Mouse (Mus musculus) liver, embryonic 14.5 days (tissue): Measurements from ENCODE around the gene Cyp4f39. TPM values are rescaled to one million over a fixed set of nuclear protein-coding genes. Genes with fewer than 3 reads are reported as not detected.
A peak's percentile ranks its signal among the peaks of the same experiment; 100 is the strongest.

Experiments
- ATAC-seq: fragments of 200-750 bp; cut with Nextera tagmentation; 2 replicates; pipeline ENCODE4 v1.8.0; 2017; ENCODE audit warnings: moderate number of reproducible peaks, mild to moderate bottlenecking, moderate library complexity; ENCODE audit not compliant: insufficient read depth
- DNase-seq, 3 experiments: peaks; one replicate each; pipeline ENCODE4 v3.0.0-alpha.2; 2012 to 2013; ENCODE audit warnings: low read depth in 3 of 3, low spot score in 3 of 3
- H3K27ac ChIP-seq: fragments of 300-500 bp; sonication (generic); 2 replicates; pipeline ENCODE4 v1.5.1; 2014; ENCODE audit warnings: moderate library complexity, mild to moderate bottlenecking, control low read depth, inconsistent platforms
- H3K27me3 ChIP-seq: fragments of 300-500 bp; sonication (generic); 2 replicates; pipeline ENCODE4 v1.6.1; 2014; ENCODE audit warnings: mild to moderate bottlenecking, low read length, moderate library complexity; ENCODE audit not compliant: control insufficient read depth, insufficient read depth
- H3K36me3 ChIP-seq: fragments of 300-500 bp; sonication (generic); replicated peaks from 2 replicates; pipeline ENCODE4 v1.6.1; 2014; ENCODE audit warnings: low read depth; ENCODE audit not compliant: control insufficient read depth, insufficient read depth
- H3K4me1 ChIP-seq, 2 experiments: fragments of 200-500 bp in 1 of 2; fragments of 300-500 bp in 1 of 2; sonication (generic) in 1 of 2; replicated peaks; 2 replicates each; pipeline ENCODE4 v1.6.1; 2012 to 2014; ENCODE audit warnings: antibody characterized with exemption in 1 of 2, inconsistent platforms in 1 of 2, low read length in 1 of 2; ENCODE audit not compliant: control insufficient read depth in 2 of 2, insufficient read depth in 2 of 2
- H3K4me2 ChIP-seq: fragments of 300-500 bp; sonication (generic); 2 replicates; pipeline ENCODE4 v1.6.1; 2014; ENCODE audit warnings: low read depth, mild to moderate bottlenecking, control low read depth, moderate library complexity
- H3K4me3 ChIP-seq, 2 experiments: fragments of 200-500 bp in 1 of 2; fragments of 300-500 bp in 1 of 2; sonication (generic) in 1 of 2; 2 replicates each; pipeline ENCODE4 v1.5.1; 2012 to 2014; ENCODE audit warnings: low read depth in 2 of 2, low read length in 2 of 2, mild to moderate bottlenecking in 2 of 2, control low read depth in 1 of 2, inconsistent platforms in 1 of 2, moderate library complexity in 1 of 2; ENCODE audit not compliant: insufficient read depth in 1 of 2
- H3K9ac ChIP-seq: fragments of 300-500 bp; sonication (generic); replicated peaks from 2 replicates; pipeline ENCODE4 v1.6.1; 2014; ENCODE audit warnings: mild to moderate bottlenecking, control low read depth, moderate library complexity
- H3K9me3 ChIP-seq: fragments of 300-500 bp; sonication (generic); 2 replicates; pipeline ENCODE4 v1.6.1; 2016; ENCODE audit warnings: low read length, mixed read lengths; ENCODE audit not compliant: control insufficient read depth
- CTCF ChIP-seq: IDR thresholded peaks from 2 replicates; pipeline ENCODE4 v1.5.1; 2016; ENCODE audit warnings: antibody characterized with exemption, low read depth, control low read depth
- EP300 ChIP-seq: IDR thresholded peaks from 2 replicates; pipeline ENCODE4 v1.6.1; 2016; ENCODE audit warnings: antibody characterized with exemption, low read depth
- WGBS: fragments of 180-500 bp; shearing (Covaris S2); extraction: QIAGEN DNeasy Blood & Tissue Kit; methylation state at CpG from one replicate; pipeline ENCODE4 v1.1.7; 2014; ENCODE audit not compliant: insufficient replicate concordance; 5-methylcytosine and 5-hydroxymethylcytosine counted together
- polyA plus RNA-seq, 2 experiments: library from polyadenylated mRNA; depleted of rRNA in 1 of 2; stranded (reverse) in 1 of 2; unstranded in 1 of 2; fragments of >200 nt; fragmentation: Nextera tagmentation in 1 of 2; extraction: Ambion mirVana in 1 of 2; gene quantifications; 2 replicates each; pipeline versions ENCODE4 v1.2.1 to v1.2.3; 2012 to 2014

The Cyp4f39 gene
- polyA plus RNA-seq (2012; rRNA removed) (0.20 and 0.29 TPM in 2 replicates), polyA plus RNA-seq (2014; fragmentation: Nextera tagmentation; extraction: Ambion mirVana) (0.71 and 0.83 TPM in 2 replicates)

- H3K27me3 ChIP-seq = no peaks in the 10 kb centered on the region; the same call in 1 of the 2 replicates
- peak within 1 kb of the TSS in 1 of 2 experiments; percentile 18; a peak in 2 of 4 replicates for H3K4me3 ChIP-seq
- no peaks in the 10 kb centered on the region for H3K9me3 ChIP-seq
- TF ChIP-seq EP300 (no peak), CTCF (no peak)
- H3K9ac ChIP-seq = no peak within 1 kb of the TSS
- H3K4me2 ChIP-seq = peak within 1 kb of the TSS; percentile 59
- DNase-seq = peak; percentile 43 to 50 (median 48)
- no peak within 1 kb of the TSS for H3K27ac ChIP-seq
- ATAC-seq = peak; percentile 59; the same call in 1 of the 2 replicates
- H3K36me3 ChIP-seq = no peaks in the 10 kb centered on the region
- WGBS = 3% methylated on average over 19 of the region's 19 CpGs
- peaks cover 27 to 32% of the 10 kb centered on the region in 2 experiments for H3K4me1 ChIP-seq
Measured at GRCm38 (mm10) chr17:32452482-32452881, at the start of gene Cyp4f39. Cyp4f39 (plus strand) TSS chr17:32452723.

DNA sequence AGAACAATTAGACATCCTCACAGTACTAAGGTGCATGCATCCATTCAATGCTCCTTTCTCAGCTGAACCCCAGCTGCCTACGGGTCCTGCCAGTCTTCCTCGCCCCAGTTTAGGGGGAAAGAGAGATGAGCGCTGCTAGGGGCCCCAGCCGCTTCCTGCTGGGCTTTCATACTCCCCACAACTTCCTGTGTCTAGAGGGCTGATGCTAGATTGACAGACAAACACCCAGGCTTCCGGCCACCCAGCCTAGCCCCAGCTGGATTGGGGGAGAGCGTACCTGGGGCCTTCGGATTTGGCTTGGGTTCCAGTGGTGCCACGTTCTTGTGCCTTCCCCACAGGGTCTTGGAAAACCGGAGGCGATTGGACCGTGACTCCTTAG lies 49.8 kb upstream of the Cyp4f39 start:
- no peak for DNase-seq
- H3K27ac ChIP-seq = no peak overlapping the region
- peak overlapping the region; percentile 46 for H3K9ac ChIP-seq
- peak; percentile 78 for ATAC-seq
- H3K4me1 ChIP-seq = peaks cover 0 to 7% of the 10 kb centered on the region in 2 experiments; a peak in 2 of 4 replicates
- 8% methylated on average over 11 of the region's 11 CpGs for whole genome bisulfite sequencing
- no peak for TF ChIP-seq CTCF
- TF ChIP-seq EP300 = no peak
- H3K4me2 ChIP-seq = peak overlapping the region; percentile 65
- H3K36me3 ChIP-seq = no peaks in the 10 kb centered on the region
- H3K4me3 ChIP-seq = peak overlapping the region; percentile 49 to 51
- no peaks in the 10 kb centered on the region for H3K9me3 ChIP-seq
- no peaks in the 10 kb centered on the region for H3K27me3 ChIP-seq

DNA sequence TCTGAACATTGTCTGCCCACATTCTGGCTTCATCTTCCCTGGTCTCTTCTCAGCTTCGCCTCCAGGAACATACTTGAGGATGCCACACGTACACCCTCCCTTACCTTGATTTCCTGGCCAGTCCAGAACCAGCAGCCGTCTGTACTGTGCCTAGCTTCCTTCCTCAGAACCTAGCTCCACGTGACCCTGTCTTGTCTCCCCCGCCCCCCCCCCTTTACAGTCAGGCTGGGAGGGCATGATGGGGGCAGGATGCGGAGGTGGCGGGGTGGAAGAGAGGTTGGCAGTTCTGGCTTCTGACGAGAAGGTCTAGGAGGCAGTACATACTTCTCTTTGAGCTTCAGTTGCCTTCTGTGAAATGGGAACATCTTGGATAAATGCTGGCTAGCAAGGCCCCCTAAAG lies 49.1 kb upstream of the Cyp4f39 start, which contains the start of gene Rasal3:
TSS of gene Rasal3 (minus strand) at position 167 of the 400 bp plus-strand sequence.
- Histone ChIP-seq H3K36me3 (no peaks in the 10 kb centered on the region), H3K4me3 (peak within 1 kb of the TSS; percentile 49 to 51), H3K9me3 (no peaks in the 10 kb centered on the region), H3K4me1 (peaks cover 0 to 7% of the 10 kb centered on the region in 2 experiments; a peak in 2 of 4 replicates), H3K27ac (no peak within 1 kb of the TSS), H3K27me3 (no peaks in the 10 kb centered on the region), H3K4me2 (peak within 1 kb of the TSS; percentile 65), H3K9ac (peak within 1 kb of the TSS; percentile 46)
- TF ChIP-seq CTCF (0 out of 2 replicates have a peak, but pooled peaks have one; percentile 5), EP300 (no peak)
- DNase-seq = no peak
- no peak for ATAC-seq
- 10% methylated on average over 7 of the region's 8 CpGs for WGBS

DNA sequence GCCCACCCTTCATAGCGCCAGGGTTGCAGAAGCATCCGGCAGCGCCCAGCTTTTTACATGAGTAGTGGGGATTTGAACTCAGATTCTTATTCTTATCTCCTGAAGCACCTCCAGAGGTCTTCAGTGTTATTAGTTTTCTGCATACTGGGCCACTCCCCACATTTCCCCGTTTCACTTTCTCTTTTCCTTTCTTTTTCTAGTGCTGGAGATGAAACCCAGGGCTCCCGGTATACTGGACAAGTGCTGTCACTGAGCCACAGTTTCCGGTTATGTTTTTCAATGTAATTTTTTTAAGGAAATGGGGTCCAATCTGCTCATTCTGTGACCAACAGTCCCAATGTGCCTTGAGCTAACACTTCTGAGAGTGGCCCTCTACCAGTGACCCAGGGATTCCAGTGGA lies 40.6 kb upstream of the Cyp4f39 start:
- no peak overlapping the region for H3K4me3 ChIP-seq
- no peaks in the 10 kb centered on the region for H3K27me3 ChIP-seq
- no peak overlapping the region for H3K27ac ChIP-seq
- H3K4me1 ChIP-seq = no peaks in the 10 kb centered on the region
- no peak overlapping the region for H3K4me2 ChIP-seq
- H3K9ac ChIP-seq = no peak overlapping the region
- no peaks in the 10 kb centered on the region for H3K9me3 ChIP-seq
- H3K36me3 ChIP-seq = no peaks in the 10 kb centered on the region
- DNase-seq = no peak
- WGBS = 62% methylated on average over 6 of the region's 6 CpGs
- no peak for ATAC-seq
- TF ChIP-seq EP300 (no peak), CTCF (no peak)

DNA sequence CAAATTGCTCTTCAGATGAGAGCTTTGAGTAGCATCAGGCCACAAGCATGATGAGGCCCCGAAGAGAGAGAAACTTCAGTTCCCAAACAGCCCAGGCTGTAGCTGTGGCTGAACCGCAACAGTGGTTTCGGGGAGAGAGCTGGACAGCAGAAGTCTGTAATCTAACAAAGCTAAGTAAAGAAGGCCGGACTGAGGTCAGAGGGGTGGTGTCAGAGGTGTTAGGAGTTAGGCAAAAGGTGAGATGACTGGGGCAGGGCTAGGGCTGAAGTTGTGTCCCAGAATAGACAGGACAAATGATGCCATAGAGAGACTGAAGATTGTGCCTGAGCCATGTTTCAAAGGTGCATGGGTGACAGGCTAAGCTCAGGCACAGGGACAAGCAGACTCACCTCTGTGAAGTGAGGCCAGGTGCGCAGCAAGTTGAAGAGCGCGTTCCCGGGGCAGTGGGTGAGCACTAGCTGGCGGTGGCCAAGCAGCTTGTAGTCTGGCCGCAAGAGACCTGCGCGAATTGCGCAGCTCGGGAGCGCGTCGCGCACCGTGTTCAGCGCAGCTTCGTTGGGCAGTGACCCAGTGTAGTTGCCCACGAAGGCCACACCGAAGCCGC lies 37.0 kb upstream of the Cyp4f39 start:
- H3K36me3 ChIP-seq = no peaks in the 10 kb centered on the region
- H3K4me2 ChIP-seq = no peak overlapping the region
- no peaks in the 10 kb centered on the region for H3K27me3 ChIP-seq
- ATAC-seq (no peak), DNase-seq (no peak)
- no peak overlapping the region for H3K9ac ChIP-seq
- TF ChIP-seq CTCF (no peak), EP300 (no peak)
- H3K27ac ChIP-seq = no peak overlapping the region
- H3K4me3 ChIP-seq = no peak overlapping the region
- no peaks in the 10 kb centered on the region for H3K4me1 ChIP-seq
- H3K9me3 ChIP-seq = no peaks in the 10 kb centered on the region
- 72% methylated on average over 24 of the region's 24 CpGs for WGBS
